Mouse (Mus musculus): ENCODE measurements around the gene Myo18a.

Gene Myo18a

GRCm38 (mm10) chr11:77896480-77896819 is 133.4 kb downstream of the Myo18a start:
- no peak for DNase-seq (ENCODE audit: low read depth, low spot score)

GRCm38 (mm10) chr11:77896820-77897805 is 134.1 kb downstream of the Myo18a start:
- DNase-seq (ENCODE audit: low read depth, low spot score): peak; percentile 63

- no peak for DNase-seq (ENCODE audit: low read depth, low spot score)
Observed at GRCm38 (mm10) chr11:77900187-77900586, 137.1 kb downstream of the Myo18a start.

- DNase-seq (ENCODE audit: low read depth, low spot score): no peak
Observed at GRCm38 (mm10) chr11:77900696-77901095, 137.7 kb downstream of the Myo18a start.

- DNase-seq (ENCODE audit: low read depth, low spot score): no peak
Observed at GRCm38 (mm10) chr11:77901366-77901765, 138.3 kb downstream of the Myo18a start.

- DNase-seq (ENCODE audit: low read depth, low spot score): peak; percentile 71
Observed at GRCm38 (mm10) chr11:77901775-77902355, 138.8 kb downstream of the Myo18a start.

- DNase-seq (ENCODE audit: low read depth, low spot score): peak; percentile 70
Observed at GRCm38 (mm10) chr11:77903761-77904160, 140.7 kb downstream of the Myo18a start.

GRCm38 (mm10) chr11:77904707-77905106 is 141.7 kb downstream of the Myo18a start:
- no peak for DNase-seq (ENCODE audit: low read depth, low spot score)

- peak; percentile 86 for DNase-seq (ENCODE audit: low read depth, low spot score)
Observed at GRCm38 (mm10) chr11:77906097-77906687, 143.1 kb downstream of the Myo18a start.

- peak; percentile 81 for DNase-seq (ENCODE audit: low read depth, low spot score)
Observed at GRCm38 (mm10) chr11:77906747-77907174, 143.7 kb downstream of the Myo18a start.

GRCm38 (mm10) chr11:77908468-77908867 is 145.4 kb downstream of the Myo18a start:
- DNase-seq (ENCODE audit: low read depth, low spot score): no peak

GRCm38 (mm10) chr11:77909376-77909775 is 146.3 kb downstream of the Myo18a start:
- peak; percentile 68 for DNase-seq (ENCODE audit: low read depth, low spot score)

GRCm38 (mm10) chr11:77909776-77910175 is 146.7 kb downstream of the Myo18a start:
- DNase-seq (ENCODE audit: low read depth, low spot score): no peak

GRCm38 (mm10) chr11:77913505-77913904 is 150.5 kb downstream of the Myo18a start:
- DNase-seq (ENCODE audit: low read depth, low spot score): no peak

- peak; percentile 26 for DNase-seq (ENCODE audit: low read depth, low spot score)
Observed at GRCm38 (mm10) chr11:77914598-77915260, 151.7 kb downstream of the Myo18a start.
